Mouse (Mus musculus) spleen, adult 2 months (tissue): ENCODE measurements around the gene Ltbp3.

Experiments used
- CTCF ChIP-seq: fragments of 200-500 bp; IDR thresholded peaks from 2 replicates; pipeline ENCODE4 v1.5.1; 2011; ENCODE audit warnings: mild to moderate bottlenecking, inconsistent platforms; ENCODE audit not compliant: insufficient read depth, insufficient read length, insufficient replicate concordance; ENCODE audit errors: extremely low read depth
- POLR2A ChIP-seq: fragments of 200-500 bp; IDR thresholded peaks from 2 replicates; pipeline ENCODE4 v1.6.1; 2011; ENCODE audit warnings: low read depth, low read length, inconsistent platforms

GRCm38 (mm10) chr19:5711907-5712460, 28.7 kb upstream of the Ltbp3 start:
- TF ChIP-seq CTCF (no peak), POLR2A (no peak)
